Mouse (Mus musculus) testis, adult 2 months (tissue): ENCODE measurements around the gene Myoz1. TPM values are rescaled to one million over a fixed set of nuclear protein-coding genes. Genes with fewer than 3 reads are reported as not detected.

Experiments
- H3K27ac ChIP-seq: fragments of 200-500 bp; 2 replicates; pipeline ENCODE4 v1.5.1; 2012; ENCODE audit warnings: low read depth, low read length; ENCODE audit not compliant: control insufficient read depth, insufficient read depth
- H3K27me3 ChIP-seq: fragments of 200-500 bp; 2 replicates; pipeline ENCODE4 v1.6.1; 2012; ENCODE audit warnings: mild to moderate bottlenecking, low read length, moderate library complexity; ENCODE audit not compliant: control insufficient read depth, insufficient read depth
- H3K36me3 ChIP-seq: fragments of 200-500 bp; 2 replicates; pipeline ENCODE4 v1.6.1; 2012; ENCODE audit warnings: mild to moderate bottlenecking, low read length; ENCODE audit not compliant: control insufficient read depth, insufficient read depth
- H3K4me1 ChIP-seq: fragments of 200-500 bp; 2 replicates; pipeline ENCODE4 v1.6.1; 2012; ENCODE audit warnings: low read length; ENCODE audit not compliant: control insufficient read depth, insufficient read depth
- H3K4me3 ChIP-seq: fragments of 200-500 bp; 2 replicates; pipeline ENCODE4 v1.5.1; 2012; ENCODE audit warnings: low read depth, mild to moderate bottlenecking, low read length, moderate library complexity, mixed read lengths; ENCODE audit not compliant: control insufficient read depth
- CTCF ChIP-seq: fragments of 200-500 bp; IDR thresholded peaks from 2 replicates; pipeline ENCODE4 v1.5.1; 2012; ENCODE audit warnings: low read depth, mild to moderate bottlenecking, inconsistent platforms, low read length, moderate library complexity; ENCODE audit not compliant: control insufficient read depth, insufficient read depth, insufficient replicate concordance
- POLR2A ChIP-seq: fragments of 200-500 bp; IDR thresholded peaks from 2 replicates; pipeline ENCODE4 v1.6.1; 2012; ENCODE audit warnings: low read depth, mild to moderate bottlenecking, inconsistent platforms, low read length, moderate library complexity; ENCODE audit not compliant: control insufficient read depth
- polyA plus RNA-seq: library from polyadenylated mRNA; depleted of rRNA; stranded (reverse); fragments of >200 nt; gene quantifications from 2 replicates; pipeline ENCODE4 v1.2.3, GENCODE M21; 2012

Myoz1 gene
- polyA plus RNA-seq, 1 experiment, result 0.47 TPM

GRCm38 (mm10) chr14:20682498-20682897 is 26.2 kb upstream of the Myoz1 start:
- Histone ChIP-seq H3K36me3 (peaks cover 11% of the 10 kb centered on the region), H3K4me1 (no peaks in the 10 kb centered on the region), H3K27me3 (no peaks in the 10 kb centered on the region), H3K4me3 (no peak overlapping the region), H3K27ac (no peak overlapping the region)
- TF ChIP-seq CTCF, result no peak
- no peak for TF ChIP-seq POLR2A

- Histone ChIP-seq H3K4me3 (no peak overlapping the region), H3K27me3 (no peaks in the 10 kb centered on the region), H3K27ac (no peak overlapping the region)
Measured at GRCm38 (mm10) chr14:20681742-20682141, 25.4 kb upstream of the Myoz1 start.

GRCm38 (mm10) chr14:20677906-20678305 is 21.6 kb upstream of the Myoz1 start:
- peaks cover 8% of the 10 kb centered on the region for H3K36me3 ChIP-seq
- H3K4me3 ChIP-seq, result no peak overlapping the region
- no peak overlapping the region for H3K27ac ChIP-seq
- TF ChIP-seq CTCF (no peak), POLR2A (no peak)
- no peaks in the 10 kb centered on the region for H3K27me3 ChIP-seq
- H3K4me1 ChIP-seq, result no peaks in the 10 kb centered on the region

More at GRCm38 (mm10) chr14:20681742-20682141, 25.4 kb upstream of the Myoz1 start:
- TF ChIP-seq CTCF (no peak), POLR2A (no peak)
- Histone ChIP-seq H3K4me1 (no peaks in the 10 kb centered on the region), H3K36me3 (peaks cover 11% of the 10 kb centered on the region)

GRCm38 (mm10) chr14:20674064-20674833 is 17.9 kb upstream of the Myoz1 start, which contains the start of gene Sec24c:
TSS of gene Sec24c (plus strand) at chr14:20674308.
- Histone ChIP-seq H3K27ac (peak within 1 kb of the TSS; percentile 96), H3K4me1 (no peaks in the 10 kb centered on the region), H3K36me3 (peaks cover 1% of the 10 kb centered on the region), H3K4me3 (peak within 1 kb of the TSS; percentile 99), H3K27me3 (no peaks in the 10 kb centered on the region)
- TF ChIP-seq POLR2A (peak; percentile 70), CTCF (0 out of 2 replicates have a peak, but pooled peaks have one; percentile 2)

DNA sequence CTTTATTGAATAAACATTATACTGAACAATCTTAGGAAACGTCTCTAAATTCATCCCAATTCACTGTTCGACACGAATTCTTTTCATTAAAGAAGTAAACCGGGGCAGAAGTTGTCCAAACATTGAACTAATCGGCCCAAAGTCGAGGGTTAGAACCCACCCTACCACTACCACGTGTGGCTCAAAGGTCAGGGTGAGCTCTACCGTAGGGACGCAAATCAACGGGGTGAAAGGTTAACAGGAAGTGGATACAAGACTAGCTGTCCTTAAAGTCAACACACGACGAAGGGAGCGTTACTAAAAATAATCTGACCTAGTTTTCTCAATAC is 17.4 kb upstream of the Myoz1 start:
- H3K4me1 ChIP-seq, result no peaks in the 10 kb centered on the region
- no peak for TF ChIP-seq POLR2A
- no peak for TF ChIP-seq CTCF
- H3K36me3 ChIP-seq, result peaks cover 1% of the 10 kb centered on the region; the same call in 1 of the 2 replicates
- H3K27ac ChIP-seq, result peak overlapping the region; percentile 69
- H3K4me3 ChIP-seq, result peak overlapping the region; percentile 74
- no peaks in the 10 kb centered on the region for H3K27me3 ChIP-seq

- Histone ChIP-seq H3K27ac (no peak overlapping the region), H3K27me3 (no peaks in the 10 kb centered on the region), H3K4me3 (no peak overlapping the region), H3K36me3 (peaks cover 1% of the 10 kb centered on the region; the same call in 1 of the 2 replicates), H3K4me1 (no peaks in the 10 kb centered on the region)
- TF ChIP-seq CTCF (no peak), POLR2A (no peak)
Measured at GRCm38 (mm10) chr14:20672990-20673389, 16.6 kb upstream of the Myoz1 start.

DNA sequence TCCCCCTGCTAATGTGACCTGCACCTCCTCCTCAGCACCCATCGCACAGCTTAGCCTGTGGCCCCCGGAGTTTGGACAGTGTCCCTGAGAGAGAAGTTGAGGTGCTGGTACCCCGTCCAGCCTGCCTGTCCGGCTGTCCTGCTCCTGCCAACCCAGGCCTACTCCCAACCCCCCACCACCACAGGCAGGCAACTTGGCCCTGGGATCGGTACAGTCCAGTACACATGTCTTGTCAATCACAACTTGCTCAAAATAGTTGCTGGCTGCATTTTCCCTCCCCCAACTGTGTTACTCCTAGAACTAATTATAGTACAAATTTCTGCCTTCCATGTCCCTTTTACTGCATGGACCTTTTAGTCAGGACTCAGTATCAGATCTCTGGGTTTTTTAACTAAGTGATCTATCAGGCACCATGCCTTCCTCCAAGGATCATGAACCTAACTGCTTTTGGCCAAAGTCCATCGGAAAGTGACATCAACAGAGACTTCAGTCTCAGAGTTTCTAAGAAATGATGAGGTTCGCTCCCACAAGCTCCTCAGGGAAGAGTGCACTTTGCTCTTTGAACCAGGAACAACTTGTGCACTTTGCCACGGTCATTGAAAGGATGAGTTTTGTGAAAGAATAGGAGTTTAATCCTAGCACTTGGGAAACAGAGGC is 11.9 kb upstream of the Myoz1 start, which contains the start of gene Synpo2l:
Synpo2l (minus strand) TSS at position 201 of the 657 bp plus-strand sequence.
- Histone ChIP-seq H3K27ac (no peak within 1 kb of the TSS), H3K4me3 (no peak within 1 kb of the TSS), H3K27me3 (no peaks in the 10 kb centered on the region), H3K36me3 (no peaks in the 10 kb centered on the region), H3K4me1 (no peaks in the 10 kb centered on the region)
- TF ChIP-seq CTCF (no peak), POLR2A (no peak)
